Mouse (Mus musculus) ovary, postnatal 10 days (tissue): ENCODE measurements at regions not wholly inside any gene's neighbourhood (a gene's known extent, or its start where the extent isn't known, plus 50 kb on each side); places are given as distances from the start of the nearest gene placed in this dataset.

Experiments
- DNase-seq: peaks from one replicate; pipeline ENCODE4 v3.0.0; 2022; ENCODE audit warnings: low spot score

DNA sequence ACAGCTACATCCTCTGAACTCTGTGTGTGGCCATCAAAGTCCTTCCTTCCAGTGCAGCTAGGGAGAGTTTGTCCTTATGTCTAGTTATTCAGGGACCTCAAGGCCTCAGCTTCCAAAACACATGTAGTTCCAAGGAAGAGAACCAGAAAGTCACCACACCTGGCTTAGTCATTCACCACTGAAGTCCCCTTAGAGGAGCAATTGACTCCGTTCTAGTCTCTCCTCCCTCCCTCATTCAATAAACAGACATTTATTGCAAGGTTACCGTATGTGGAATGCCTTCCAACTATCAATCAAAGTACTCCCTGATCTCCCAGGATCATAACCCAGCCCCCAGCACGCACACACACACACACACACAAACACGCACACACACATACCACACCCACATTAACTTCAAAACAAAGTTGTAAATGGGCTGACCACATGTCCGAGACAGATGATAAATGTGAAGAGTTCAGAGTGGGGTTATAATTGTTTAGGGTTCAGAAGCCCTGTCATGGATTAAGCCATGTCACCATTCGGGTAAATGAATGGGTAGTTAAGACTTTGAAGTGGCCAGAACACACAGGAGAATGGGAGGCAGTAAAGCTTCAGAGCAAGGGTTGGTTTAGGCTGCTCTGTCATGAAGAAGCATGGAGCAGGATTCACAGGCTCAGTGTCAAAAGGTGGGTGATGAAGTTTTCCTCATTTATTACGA, 141.4 kb downstream of the Irs2 start:
- no peak for DNase-seq

DNA sequence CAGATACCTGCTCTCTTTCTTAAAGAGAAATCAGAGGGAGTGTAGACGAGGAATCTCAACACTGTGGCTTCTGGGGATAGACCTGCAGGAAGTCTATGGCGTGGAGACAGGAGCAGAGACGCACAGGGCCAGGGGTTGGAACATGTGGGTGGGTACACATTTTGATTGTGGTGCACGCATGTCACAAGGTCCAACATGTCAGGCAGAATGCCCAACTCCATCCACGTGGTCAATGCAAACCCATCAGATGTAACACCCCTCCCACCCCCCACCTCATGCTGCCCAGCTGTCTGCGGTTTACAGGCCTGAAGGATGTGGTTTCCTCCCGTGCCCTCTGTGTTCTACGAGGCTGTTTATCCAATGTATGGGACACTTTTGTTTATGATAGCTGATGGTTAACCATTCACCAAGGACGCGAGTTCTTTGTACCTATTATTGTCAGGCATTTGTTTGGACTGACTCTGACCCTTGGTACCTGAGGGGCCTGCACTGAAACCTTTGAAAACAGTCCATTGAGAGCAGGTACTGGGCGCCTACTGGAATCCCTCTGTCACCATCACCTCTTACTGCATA, 142.2 kb downstream of the Irs2 start:
- DNase-seq, result no peak

GRCm38 (mm10) chr8:10865415-10865821, 142.8 kb downstream of the Irs2 start:
- DNase-seq, result no peak

GRCm38 (mm10) chr8:10862442-10862841, 145.8 kb downstream of the Irs2 start:
- DNase-seq, result no peak

DNA sequence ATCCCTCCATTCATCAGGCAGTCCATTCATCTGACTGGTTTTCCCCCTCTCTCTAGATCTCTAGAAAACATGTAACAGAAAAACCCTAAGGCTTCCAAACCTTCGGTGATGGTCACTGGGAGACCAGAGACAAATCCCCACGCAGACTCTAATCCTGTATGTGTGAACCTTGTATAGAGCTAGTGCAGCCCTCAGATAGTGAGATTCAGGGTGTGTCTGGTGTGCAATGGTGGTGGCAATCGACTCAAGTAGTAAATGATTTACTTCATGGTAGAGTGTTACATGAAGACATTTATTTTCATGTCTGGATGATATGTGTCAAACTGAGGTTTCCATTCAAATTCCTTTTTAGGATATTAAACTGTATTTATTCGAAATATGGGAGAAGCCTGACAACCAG, 147.4 kb downstream of the Irs2 start:
- DNase-seq, result no peak

DNA sequence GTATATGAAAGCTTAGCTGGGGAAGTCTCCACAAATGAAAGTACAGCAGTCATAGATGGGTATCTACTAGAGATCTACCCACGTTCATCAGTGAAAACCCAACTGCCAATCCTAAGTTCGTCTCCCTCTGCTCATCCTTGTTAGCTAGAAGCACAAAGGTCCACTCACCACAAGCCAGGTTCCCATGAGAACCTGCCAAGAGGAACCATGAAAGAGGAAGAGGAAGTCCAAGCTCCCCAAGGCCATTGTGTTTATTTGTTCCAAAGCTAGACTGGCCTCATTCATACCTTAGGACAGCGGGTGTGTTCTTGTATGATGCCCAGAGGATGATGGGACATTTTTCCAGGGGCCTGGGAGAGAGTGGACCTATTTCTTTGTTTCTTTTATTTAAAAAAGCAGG, 150.4 kb downstream of the Irs2 start:
- no peak for DNase-seq

- no peak for DNase-seq
These were observed 151.1 kb downstream of the Irs2 start for GRCm38 (mm10) chr8:10856996-10857720.

DNA sequence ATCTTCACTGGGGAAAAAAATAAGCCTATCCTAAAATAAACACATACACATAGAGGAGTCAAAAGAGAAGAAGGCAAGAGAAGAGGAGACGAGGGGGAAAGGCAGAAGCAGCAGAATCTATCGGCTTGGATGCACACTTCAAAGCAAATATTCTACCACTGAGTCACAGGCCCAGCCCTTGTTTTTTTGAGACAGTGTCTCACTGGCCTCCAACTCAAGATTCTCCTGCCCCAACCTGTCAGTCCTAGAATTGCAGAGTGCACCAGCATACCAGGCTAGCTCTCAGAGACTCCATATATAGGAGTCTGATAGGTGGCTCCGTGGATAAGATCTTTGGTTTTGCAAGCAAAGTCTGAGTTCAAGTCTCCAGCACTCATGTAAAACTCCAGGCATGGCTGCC, 152.6 kb downstream of the Irs2 start:
- DNase-seq, result no peak

- no peak for DNase-seq
These were observed 153.1 kb downstream of the Irs2 start for GRCm38 (mm10) chr8:10855131-10855530.

DNA sequence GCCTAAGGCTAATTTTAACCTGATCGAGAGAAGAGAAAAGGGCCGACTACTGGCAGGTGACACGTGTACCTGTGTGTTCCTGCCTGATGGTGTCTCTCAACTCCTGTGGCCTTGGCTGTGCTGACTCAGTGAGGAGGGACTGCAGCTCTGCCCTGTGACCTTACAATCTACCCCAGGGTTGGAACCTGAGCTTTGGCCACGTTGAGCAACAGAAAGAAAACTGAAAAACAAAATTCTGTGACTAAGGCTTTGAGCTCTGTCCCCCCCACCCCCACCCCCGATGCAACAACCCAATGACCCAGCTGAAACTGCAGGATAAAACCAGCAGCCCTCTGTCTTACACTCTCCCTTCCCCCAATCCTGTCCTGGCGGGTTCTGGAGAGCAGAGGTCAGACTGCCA, 153.7 kb downstream of the Irs2 start:
- DNase-seq, result no peak

DNA sequence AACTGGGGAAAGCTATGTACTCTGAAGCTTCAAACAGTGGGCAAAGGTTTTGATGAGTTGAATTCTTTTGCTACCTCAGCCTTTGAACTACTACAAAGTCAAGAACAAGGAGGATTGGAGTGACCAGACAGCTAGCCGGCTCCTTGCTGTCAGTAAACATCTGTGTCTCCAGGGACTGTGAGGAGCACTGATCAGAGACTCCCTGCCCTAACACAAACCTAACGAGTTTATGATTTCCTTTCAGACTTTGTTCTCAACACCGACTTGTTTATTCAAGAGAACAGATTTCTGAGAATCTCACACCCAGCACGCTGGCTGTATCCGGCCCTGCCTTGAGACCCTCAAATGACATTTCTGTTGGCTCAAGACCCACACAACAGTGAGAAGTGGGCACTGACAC, 154.4 kb downstream of the Irs2 start:
- no peak for DNase-seq

- no peak for DNase-seq
These were observed 158.3 kb downstream of the Irs2 start for GRCm38 (mm10) chr8:10849916-10850315.

- DNase-seq, result no peak
These were observed 162.7 kb downstream of the Irs2 start for GRCm38 (mm10) chr8:10845607-10846006.

DNA sequence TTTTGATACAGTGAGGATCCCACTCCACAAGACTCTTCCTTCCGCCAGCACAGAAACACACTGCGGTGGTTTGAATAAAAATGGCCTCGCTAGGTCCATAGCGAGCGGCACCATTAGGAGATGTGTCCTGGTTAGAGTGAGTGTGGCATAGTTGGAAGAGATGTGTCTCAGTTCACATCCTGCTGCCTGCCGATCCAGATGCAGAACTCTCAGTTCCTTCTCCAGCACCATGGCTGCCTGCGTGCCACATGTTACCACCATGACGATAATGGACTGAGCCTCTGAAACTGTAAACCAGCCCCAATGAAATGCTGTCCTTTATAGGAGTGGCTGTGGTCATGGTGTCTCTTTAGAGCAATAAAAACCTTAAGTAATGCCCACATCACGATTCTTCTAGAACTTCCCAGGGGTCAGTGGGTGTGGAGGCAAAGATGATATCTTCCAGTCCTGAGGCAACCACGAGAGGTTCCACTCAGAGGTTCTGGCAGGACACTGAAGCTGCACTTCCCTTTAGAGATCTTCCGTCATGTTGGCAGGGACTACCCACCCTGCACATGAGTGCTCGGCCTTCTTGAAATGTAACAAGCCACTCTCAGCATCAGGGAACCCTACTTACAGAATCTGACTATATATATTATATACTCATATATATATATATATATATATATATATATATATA, 167.3 kb downstream of the Irs2 start:
- DNase-seq, result no peak

DNA sequence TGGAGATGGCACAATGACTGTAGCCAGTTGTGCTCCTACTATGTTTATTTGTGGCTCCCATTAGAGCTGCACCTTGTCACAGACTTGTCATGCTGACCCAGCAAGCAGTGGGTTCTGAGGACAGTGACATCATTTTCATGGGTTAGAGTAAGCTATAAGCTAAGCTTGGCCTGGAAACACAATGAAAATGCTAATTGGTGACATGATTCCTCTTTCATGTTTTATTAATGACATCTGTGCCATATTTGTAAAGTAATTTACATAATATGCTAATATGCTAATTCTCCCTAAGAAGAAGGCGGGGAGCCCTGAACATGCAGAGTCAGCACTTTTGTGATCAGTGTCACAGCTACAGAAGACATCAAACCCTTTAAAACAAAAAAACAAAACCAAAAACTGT, 168.2 kb downstream of the Irs2 start:
- no peak for DNase-seq

DNA sequence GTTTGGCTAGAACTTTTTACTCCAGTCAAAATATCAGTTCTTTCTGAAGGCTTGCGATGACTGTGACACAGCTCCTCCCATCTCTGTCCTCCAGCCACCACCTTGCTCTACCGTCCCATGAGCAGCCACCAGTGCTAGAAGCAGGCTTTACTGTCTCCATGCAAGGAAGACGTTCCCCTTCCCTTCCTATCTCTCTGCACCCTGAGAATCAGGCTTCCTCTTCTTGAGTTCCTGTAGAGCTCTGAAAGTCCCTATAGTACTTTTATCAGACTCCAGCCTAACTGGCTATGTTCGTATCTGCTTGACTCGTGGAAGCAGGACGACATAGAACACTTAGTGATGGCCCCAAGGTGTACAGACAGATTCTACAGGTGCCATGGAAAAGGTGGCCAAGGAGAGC, 173.2 kb downstream of the Irs2 start:
- DNase-seq, result no peak

- no peak for DNase-seq
These were observed 176.4 kb downstream of the Irs2 start for GRCm38 (mm10) chr8:10831864-10832263.

- DNase-seq, result no peak
These were observed 177.0 kb downstream of the Irs2 start for GRCm38 (mm10) chr8:10831277-10831676.

- no peak for DNase-seq
These were observed 177.4 kb downstream of the Irs2 start for GRCm38 (mm10) chr8:10830835-10831234.

- no peak for DNase-seq
These were observed 179.7 kb downstream of the Irs2 start for GRCm38 (mm10) chr8:10828580-10828979.

GRCm38 (mm10) chr8:10827560-10827959, 180.7 kb downstream of the Irs2 start:
- no peak for DNase-seq

- no peak for DNase-seq
These were observed 182.3 kb downstream of the Irs2 start for GRCm38 (mm10) chr8:10825981-10826380.
